Mouse (Mus musculus) spleen, adult 18-20 months (tissue): ENCODE results near the gene Actl6a.

Experiments used
- DNase-seq, 2 experiments: peaks; one replicate each; pipeline ENCODE4 v3.0.0; 2022; ENCODE audit warnings: mixed read lengths in 2 of 2

The Actl6a gene

GRCm38 (mm10) chr3:32749820-32750579 is 43.9 kb downstream of the Actl6a start:
- no peak for DNase-seq

GRCm38 (mm10) chr3:32754384-32754915 is 48.4 kb downstream of the Actl6a start:
- DNase-seq, result no peak

- no peak for DNase-seq
Observed at GRCm38 (mm10) chr3:32759212-32759611, 53.1 kb downstream of the Actl6a start.

DNA sequence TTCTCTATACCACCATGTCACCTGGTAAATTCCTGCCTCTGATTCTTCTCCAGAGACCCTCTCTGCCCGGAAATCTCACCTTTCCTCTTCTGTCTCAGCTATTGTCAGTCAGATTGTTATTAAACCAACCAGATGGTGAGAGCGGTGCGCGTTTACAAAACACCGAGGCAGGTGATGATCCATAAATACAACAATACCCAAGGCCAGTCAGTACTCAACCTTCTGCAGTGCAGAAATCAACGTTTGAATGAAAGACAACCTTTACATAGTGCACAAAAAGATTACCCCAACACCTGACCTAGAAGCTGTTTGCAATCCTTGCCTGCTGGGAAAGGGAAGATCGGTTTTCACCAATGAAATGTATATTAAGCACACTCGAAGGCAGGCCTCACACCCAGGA is 56.9 kb downstream of the Actl6a start:
- no peak for DNase-seq

GRCm38 (mm10) chr3:32763902-32764301 is 57.8 kb downstream of the Actl6a start:
- DNase-seq, result no peak

- DNase-seq, result no peak
Observed at GRCm38 (mm10) chr3:32770781-32771180, 64.7 kb downstream of the Actl6a start.
